Mouse (Mus musculus) heart, postnatal 10 days (tissue): ENCODE measurements around the gene Cdk7. TPM values are rescaled to one million over a fixed set of nuclear protein-coding genes. Genes with fewer than 3 reads are reported as not detected.
"Not testable (repeated sequence)": the region's sequence is repeated elsewhere in the genome, so short reads cannot be mapped to it uniquely, and the experiment has no call there.

Experiments
- DNase-seq, 2 experiments: peaks; one replicate each; pipeline ENCODE4 v3.0.0; 2021
- intact Hi-C: fragments of 180-260 bp; cut with DNase I; formaldehyde crosslinking; loops from one replicate; pipeline ENCODE4 v1.15.1; 2025
- total RNA-seq, 2 experiments: library from RNA; stranded (reverse); gene quantifications; 2 replicates each; pipeline ENCODE4 v1.2.3; 2021

The Cdk7 gene
- total RNA-seq: 10 to 100 TPM; 29.5 to 34.8 TPM

- intact Hi-C loops: loop anchor here (1.0 to 5.0 kb wide), 2 partner anchors 13 to 79 kb away; partner anchors contain the start of genes Ak6, Mrps36, Rad17 and Taf9
Measured at GRCm38 (mm10) chr13:100730861-100731176, at the start of gene Cdk7. Gene Cdk7, minus strand, starts transcription at chr13:100730939.

GRCm38 (mm10) chr13:100777491-100777890 lies 46.8 kb upstream of the Cdk7 start:
- intact Hi-C loops: no loop called here
- no peak for DNase-seq

More at GRCm38 (mm10) chr13:100730861-100731176, at the start of gene Cdk7:
- DNase-seq: peak; percentile 95 to 96

- intact Hi-C loops: no loop called here
- no peak for DNase-seq
Measured at GRCm38 (mm10) chr13:100776710-100777109, 46.0 kb upstream of the Cdk7 start.

- intact Hi-C loops: no loop called here
- no peak for DNase-seq
Measured at GRCm38 (mm10) chr13:100776056-100776419, 45.3 kb upstream of the Cdk7 start.

GRCm38 (mm10) chr13:100775252-100776055 lies 44.7 kb upstream of the Cdk7 start, which contains the start of gene Cenph:
Gene Cenph, minus strand, starts transcription at chr13:100775899.
- intact Hi-C loops: no loop called here
- DNase-seq: peak; percentile 82 to 90

- intact Hi-C loops: no loop called here
- DNase-seq: no peak
Measured at GRCm38 (mm10) chr13:100774704-100775103, 44.0 kb upstream of the Cdk7 start.

GRCm38 (mm10) chr13:100755329-100755728 lies 24.6 kb upstream of the Cdk7 start:
- intact Hi-C loops: no loop called here
- DNase-seq: peak; percentile 29 to 38

- intact Hi-C loops: no loop called here
- DNase-seq: no peak
Measured at GRCm38 (mm10) chr13:100754186-100754585, 23.4 kb upstream of the Cdk7 start.

GRCm38 (mm10) chr13:100753011-100753410 lies 22.3 kb upstream of the Cdk7 start:
- intact Hi-C loops: no loop called here
- no peak for DNase-seq

- no peak for DNase-seq
- intact Hi-C loops: no loop called here
Measured at GRCm38 (mm10) chr13:100752529-100752928, 21.8 kb upstream of the Cdk7 start.

- DNase-seq: no peak
- intact Hi-C loops: no loop called here
Measured at GRCm38 (mm10) chr13:100751402-100751801, 20.7 kb upstream of the Cdk7 start.

GRCm38 (mm10) chr13:100750799-100751198 lies 20.1 kb upstream of the Cdk7 start:
- no peak for DNase-seq
- intact Hi-C loops: no loop called here

- intact Hi-C loops: no loop called here
- no peak for DNase-seq
Measured at GRCm38 (mm10) chr13:100748638-100749037, 17.9 kb upstream of the Cdk7 start.

GRCm38 (mm10) chr13:100746090-100746489 lies 15.4 kb upstream of the Cdk7 start:
- no peak for DNase-seq
- intact Hi-C loops: no loop called here

GRCm38 (mm10) chr13:100744036-100744744 lies 13.5 kb upstream of the Cdk7 start, which contains the start of gene Mrps36:
Gene Mrps36, minus strand, starts transcription at chr13:100744659.
- intact Hi-C loops: loop anchor here (1.0 kb wide), 2 partner anchors 14 to 89 kb away; partner anchors contain the start of genes Cdk7 and Slc30a5
- DNase-seq: peak; percentile 96

- intact Hi-C loops: loop anchor here (1.0 kb wide), 2 partner anchors 13 to 90 kb away; partner anchors contain the start of genes Cdk7 and Slc30a5
- DNase-seq: peak in 1 of 2 experiments; percentile 5
Measured at GRCm38 (mm10) chr13:100743346-100744035, 12.8 kb upstream of the Cdk7 start.

GRCm38 (mm10) chr13:100742831-100743230 lies 12.1 kb upstream of the Cdk7 start:
- intact Hi-C loops: no loop called here
- DNase-seq: peak in 1 of 2 experiments; percentile 5

GRCm38 (mm10) chr13:100732756-100733155 lies 2.0 kb upstream of the Cdk7 start:
- no peak for DNase-seq
- intact Hi-C loops: loop anchor here (5.0 kb wide), 1 partner anchor 80 kb away; the partner anchor contains the start of genes Ak6, Rad17 and Taf9

- not testable (repeated sequence) for DNase-seq
- intact Hi-C loops: loop anchor here (5.0 kb wide), 1 partner anchor 79 kb away; the partner anchor contains the start of genes Ak6, Rad17 and Taf9
Measured at GRCm38 (mm10) chr13:100731462-100732046, 815 bp upstream of the Cdk7 start.

- intact Hi-C loops: loop anchor here (1.0 to 5.0 kb wide), 2 partner anchors 14 to 78 kb away; partner anchors contain the start of genes Ak6, Mrps36, Rad17 and Taf9
- peak in 1 of 2 experiments; percentile 39 for DNase-seq
Measured at GRCm38 (mm10) chr13:100730153-100730860, 432 bp downstream of the Cdk7 start.
